Mouse (Mus musculus): Measurements from ENCODE around the gene Gm7173.

The Gm7173 gene

DNA sequence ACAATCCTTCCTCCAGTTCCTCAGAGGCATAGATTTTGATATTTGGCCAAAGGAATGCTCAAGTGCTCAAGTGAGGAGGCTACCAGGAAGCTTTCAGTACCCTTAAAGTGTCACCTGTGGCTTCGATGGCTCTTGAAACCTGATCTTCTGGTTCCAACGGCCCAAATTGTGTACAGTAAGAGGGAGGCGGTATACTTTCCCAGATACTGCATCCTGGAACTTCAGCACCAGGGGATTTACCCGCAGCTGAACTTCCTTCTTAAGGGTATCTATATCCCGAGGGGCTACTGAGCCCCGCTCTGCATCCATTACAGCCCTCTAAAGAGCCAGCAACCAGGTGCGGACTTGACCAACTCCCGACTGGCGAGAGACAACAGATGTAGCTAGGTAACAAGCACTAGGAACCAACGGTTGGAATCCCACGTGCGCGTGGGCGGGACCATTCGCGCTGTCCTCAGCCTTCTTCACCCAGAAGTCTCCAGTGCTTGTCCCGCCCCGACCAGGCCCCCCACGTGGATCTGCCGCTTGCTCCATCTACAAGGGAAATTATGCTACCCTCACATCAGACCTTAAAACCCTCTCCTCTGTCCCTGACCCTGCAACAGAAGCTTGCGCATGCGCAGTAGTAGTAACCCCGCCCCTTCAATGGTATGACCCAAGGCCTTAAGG is at the start of gene Gm7173:
TSS of gene Gm7173 (minus strand) at position 309 of the 669 bp plus-strand sequence.
- DNase-seq (ENCODE audit: extremely low spot score, low read depth, low spot score), result no peak

- DNase-seq (ENCODE audit: extremely low spot score, low read depth, low spot score), result no peak
These were observed 546 bp upstream of the Gm7173 start for GRCm38 (mm10) chrX:79517646-79518016.

DNA sequence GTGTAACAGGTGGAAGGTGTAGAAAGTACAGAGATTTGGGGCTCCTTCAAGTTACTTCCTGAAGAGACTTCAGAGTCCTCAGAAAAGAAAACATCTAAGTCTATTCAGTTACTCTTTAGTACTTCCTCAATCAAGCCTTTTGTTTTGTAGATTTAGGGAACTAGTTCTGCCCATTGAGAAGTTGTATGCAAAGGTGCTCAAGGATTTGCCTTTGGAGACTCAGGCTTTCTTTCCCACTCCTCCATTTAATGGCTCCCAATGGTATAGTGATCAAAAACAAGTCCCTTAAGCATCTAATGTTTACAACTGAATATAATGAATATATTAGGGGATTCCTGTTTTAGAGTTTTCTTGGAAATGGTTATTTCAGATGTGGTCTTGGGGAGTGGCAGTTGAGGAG is 200.3 kb downstream of the Gm7173 start:
- DNase-seq (ENCODE audit: extremely low spot score, low read depth, low spot score), result no peak
